Mouse (Mus musculus) layer of hippocampus, postnatal 10 days (tissue): ENCODE measurements at regions not wholly inside any gene's neighbourhood (a gene's known extent, or its start where the extent isn't known, plus 50 kb on each side); places are given as distances from the start of the nearest gene placed in this dataset.
A peak's percentile ranks its signal among the peaks of the same experiment; 100 is the strongest.

Experiments used
- DNase-seq, 2 experiments: peaks; one replicate each; pipeline ENCODE4 v3.0.0; 2021; ENCODE audit warnings: low spot score in 2 of 2

GRCm38 (mm10) chr12:17601245-17602023 lies 56.8 kb downstream of the Odc1 start:
- DNase-seq: no peak

- DNase-seq: no peak
These were observed 59.0 kb downstream of the Odc1 start for GRCm38 (mm10) chr12:17603576-17603975.

- no peak for DNase-seq
These were observed 65.8 kb downstream of the Odc1 start for GRCm38 (mm10) chr12:17610384-17610783.

GRCm38 (mm10) chr12:17611988-17612387 lies 67.4 kb downstream of the Odc1 start:
- peak; percentile 36 to 54 for DNase-seq

GRCm38 (mm10) chr12:17618300-17618699 lies 72.4 kb upstream of the Hpcal1 start:
- no peak for DNase-seq

GRCm38 (mm10) chr12:17620226-17620625 lies 70.4 kb upstream of the Hpcal1 start:
- DNase-seq: no peak

- no peak for DNase-seq
These were observed 69.2 kb upstream of the Hpcal1 start for GRCm38 (mm10) chr12:17621487-17621888.

GRCm38 (mm10) chr12:17622509-17623005 lies 68.1 kb upstream of the Hpcal1 start:
- DNase-seq: no peak

- no peak for DNase-seq
These were observed 64.6 kb upstream of the Hpcal1 start for GRCm38 (mm10) chr12:17626043-17626442.

- DNase-seq: no peak
These were observed 59.5 kb upstream of the Hpcal1 start for GRCm38 (mm10) chr12:17631161-17631560.

- DNase-seq: peak; percentile 28 to 30
These were observed 54.5 kb upstream of the Hpcal1 start for GRCm38 (mm10) chr12:17636146-17636545.

- no peak for DNase-seq
These were observed 54.1 kb upstream of the Hpcal1 start for GRCm38 (mm10) chr12:17636590-17636989.
